Mouse (Mus musculus) heart, adult 10 weeks (tissue): ENCODE results near the gene Vmn2r51. TPM values are rescaled to one million over a fixed set of nuclear protein-coding genes. Genes with fewer than 3 reads are reported as not detected.

Source experiments
- polyA plus RNA-seq: library from polyadenylated mRNA; stranded (reverse); fragments of 350-450 nt; fragmentation: Illumina TruSeq; extraction: RNeasy Lipid Tissue Mini Kit (QIAGEN cat#74804); gene quantifications from one replicate; pipeline ENCODE4 v1.2.3, GENCODE M21; 2014; ENCODE audit warnings: low read depth, low replicate concordance

Vmn2r51 gene
- not detected for polyA plus RNA-seq

GRCm38 (mm10) chr7:10105641-10106040 is at the start of gene Vmn2r51:
TSS of gene Vmn2r51 (minus strand) at chr7:10105741.

DNA sequence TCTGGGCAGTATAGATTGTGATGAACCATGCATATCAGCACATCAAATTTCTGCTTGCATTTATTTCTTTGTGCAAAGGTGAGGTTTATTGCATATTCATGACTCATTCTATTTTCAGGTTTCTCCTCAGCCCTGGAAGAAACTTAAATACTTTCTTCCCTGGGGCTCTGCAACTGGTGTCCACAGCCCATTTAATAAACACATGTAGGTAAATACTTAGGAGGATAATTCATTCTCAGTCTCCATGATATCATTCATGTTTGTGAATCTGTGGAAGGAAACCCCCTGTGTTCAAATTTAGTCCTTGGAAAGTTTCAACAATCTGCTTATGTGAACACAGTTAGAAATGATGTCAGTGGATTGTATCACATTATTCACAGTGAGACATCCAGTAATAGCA is 52.3 kb downstream of the Vmn2r51 start, which contains the start of gene Vmn2r50:
TSS of gene Vmn2r50 (minus strand) at position 101 of the 400 bp plus-strand sequence.

Other genes with a start within 250 kb of the Vmn2r51 start
- not detected for gene Vmn2r48, start 152.2 kb downstream of the Vmn2r51 start, polyA plus RNA-seq
- not detected for gene Vmn2r49, start 113.5 kb downstream of the Vmn2r51 start, polyA plus RNA-seq
- not detected for gene Vmn2r50, start 52.4 kb downstream of the Vmn2r51 start, polyA plus RNA-seq
- not detected for gene Vmn2r52, start 70.8 kb upstream of the Vmn2r51 start, polyA plus RNA-seq
- not detected for gene Vmn1r66, start 172.3 kb upstream of the Vmn2r51 start, polyA plus RNA-seq